Mouse (Mus musculus) CH12.LX (cell line): ENCODE data around the gene Spata33. TPM values are rescaled to one million over a fixed set of nuclear protein-coding genes. Genes with fewer than 3 reads are reported as not detected.

Experiments used
- DNase-seq: peaks from one replicate; pipeline ENCODE4 v3.0.0-alpha.2; 2013; ENCODE audit errors: extremely low read depth
- H3K27ac ChIP-seq: 2 replicates; pipeline ENCODE4 v1.5.1; 2012; ENCODE audit warnings: low read depth, mild to moderate bottlenecking, control low read depth, moderate library complexity; ENCODE audit not compliant: insufficient read depth
- H3K27me3 ChIP-seq: replicated peaks from 2 replicates; pipeline ENCODE3; 2012; ENCODE audit warnings: inconsistent platforms
- H3K36me3 ChIP-seq, 2 experiments: replicated peaks in 1 of 2; 2 replicates each; pipeline versions ENCODE3 to v1.6.1; 2012; ENCODE audit warnings: inconsistent platforms in 1 of 2, low read length in 1 of 2, mild to moderate bottlenecking in 1 of 2, mixed read lengths in 1 of 2, moderate library complexity in 1 of 2; ENCODE audit not compliant: control insufficient read depth in 1 of 2, insufficient read depth in 1 of 2
- H3K4me1 ChIP-seq, 2 experiments: 2 replicates each; pipeline ENCODE4 v1.6.1; 2012; ENCODE audit warnings: inconsistent platforms in 1 of 2, moderate library complexity in 1 of 2; ENCODE audit not compliant: insufficient read depth in 2 of 2, control insufficient read depth in 1 of 2
- H3K4me2 ChIP-seq: 2 replicates; pipeline ENCODE4 v1.6.1; 2012; ENCODE audit warnings: low read depth, mild to moderate bottlenecking, control low read depth; ENCODE audit not compliant: poor library complexity, insufficient read depth, severe bottlenecking
- H3K4me3 ChIP-seq, 3 experiments: fragments of 150-350 bp in 1 of 3; sonication (generic) in 1 of 3; replicated peaks in 1 of 3; 2 replicates each; pipeline versions ENCODE3 to v1.5.1; 2011 to 2012; ENCODE audit warnings: low read depth in 2 of 3, low read length in 2 of 3, mild to moderate bottlenecking in 2 of 3, moderate library complexity in 2 of 3, control low read depth in 1 of 3, improper control_type of control experiment in 1 of 3, inconsistent platforms in 1 of 3, mixed read lengths in 1 of 3; ENCODE audit not compliant: poor library complexity in 1 of 3
- H3K79me2 ChIP-seq: replicated peaks from 2 replicates; pipeline ENCODE4 v1.6.1; 2012; ENCODE audit warnings: mild to moderate bottlenecking, moderate library complexity; ENCODE audit not compliant: control insufficient read depth, poor library complexity, insufficient read depth, severe bottlenecking; ENCODE audit errors: extremely low read depth
- H3K9ac ChIP-seq: 2 replicates; pipeline ENCODE4 v1.6.1; 2012; ENCODE audit warnings: low read depth, mild to moderate bottlenecking, control low read depth, moderate library complexity; ENCODE audit not compliant: insufficient read depth
- H3K9me3 ChIP-seq: replicated peaks from 2 replicates; pipeline ENCODE3; 2012; ENCODE audit warnings: low read length, inconsistent platforms, mixed read lengths
- BHLHE40 ChIP-seq: IDR thresholded peaks from 2 replicates; pipeline ENCODE4 v1.6.1; 2011; ENCODE audit warnings: mild to moderate bottlenecking, low read depth, low read length, improper control_type of control experiment
- CHD2 ChIP-seq: IDR thresholded peaks from 2 replicates; pipeline ENCODE4 v1.6.1; 2011; ENCODE audit warnings: low read length, improper control_type of control experiment
- E2F4 ChIP-seq: IDR thresholded peaks from 2 replicates; pipeline ENCODE4 v1.6.1; 2011; ENCODE audit warnings: low read depth, low read length, improper control_type of control experiment; ENCODE audit not compliant: insufficient replicate concordance
- ELF1 ChIP-seq: IDR thresholded peaks from 2 replicates; pipeline ENCODE4 v1.6.1; 2014; ENCODE audit warnings: low read depth, mild to moderate bottlenecking, inconsistent platforms, low read length, improper control_type of control experiment
- ETS1 ChIP-seq: conservative IDR thresholded peaks from 2 replicates; pipeline ENCODE4 v1.6.1; 2012; ENCODE audit warnings: low read depth, mild to moderate bottlenecking, inconsistent platforms, low read length, improper control_type of control experiment, moderate library complexity
- GABPA ChIP-seq: IDR thresholded peaks from 2 replicates; pipeline ENCODE4 v1.6.1; 2012; ENCODE audit warnings: low read depth, low read length, improper control_type of control experiment, inconsistent platforms; ENCODE audit not compliant: insufficient replicate concordance
- HCFC1 ChIP-seq: IDR thresholded peaks from 2 replicates; pipeline ENCODE4 v1.6.1; 2012; ENCODE audit warnings: low read depth, mild to moderate bottlenecking, inconsistent platforms, low read length, improper control_type of control experiment
- IRF4 ChIP-seq: IDR thresholded peaks from 2 replicates; pipeline ENCODE4 v1.6.1; 2014; ENCODE audit warnings: low read depth, mild to moderate bottlenecking, inconsistent platforms, low read length, improper control_type of control experiment
- KAT2A ChIP-seq: IDR thresholded peaks from 2 replicates; pipeline ENCODE4 v1.6.1; 2012; ENCODE audit warnings: low read length, improper control_type of control experiment, inconsistent platforms; ENCODE audit not compliant: insufficient replicate concordance
- MAZ ChIP-seq: IDR thresholded peaks from 2 replicates; pipeline ENCODE4 v1.6.1; 2012; ENCODE audit warnings: low read depth, mild to moderate bottlenecking, inconsistent platforms, low read length, improper control_type of control experiment, moderate library complexity
- MEF2A ChIP-seq: IDR thresholded peaks from 2 replicates; pipeline ENCODE4 v1.6.1; 2014; ENCODE audit warnings: low read depth, mild to moderate bottlenecking, inconsistent platforms, low read length, improper control_type of control experiment, borderline replicate concordance
- MXI1 ChIP-seq: IDR thresholded peaks from 2 replicates; pipeline ENCODE4 v1.6.1; 2011; ENCODE audit warnings: mild to moderate bottlenecking, low read depth, low read length, improper control_type of control experiment
- NELFE ChIP-seq: IDR thresholded peaks from 2 replicates; pipeline ENCODE4 v1.6.1; 2011; ENCODE audit warnings: low read depth, low read length, improper control_type of control experiment
- NRF1 ChIP-seq: IDR thresholded peaks from 2 replicates; pipeline ENCODE4 v1.6.1; 2014; ENCODE audit warnings: low read depth, mild to moderate bottlenecking, inconsistent platforms, low read length, improper control_type of control experiment, moderate library complexity
- POLR2A ChIP-seq: IDR thresholded peaks from 2 replicates; pipeline ENCODE4 v1.6.1; 2011; ENCODE audit warnings: low read depth, mild to moderate bottlenecking, improper control_type of control experiment, low read length
- RAD21 ChIP-seq: IDR thresholded peaks from 2 replicates; pipeline ENCODE4 v1.6.1; 2011; ENCODE audit warnings: low read depth, mild to moderate bottlenecking, low read length, improper control_type of control experiment, moderate library complexity
- RCOR1 ChIP-seq: conservative IDR thresholded peaks from 2 replicates; pipeline ENCODE4 v1.6.1; 2012; ENCODE audit warnings: low read depth, mild to moderate bottlenecking, inconsistent platforms, low read length, improper control_type of control experiment
- SIN3A ChIP-seq: IDR thresholded peaks from 2 replicates; pipeline ENCODE4 v1.6.1; 2012; ENCODE audit warnings: low read length, improper control_type of control experiment, inconsistent platforms
- SMC3 ChIP-seq: IDR thresholded peaks from 2 replicates; pipeline ENCODE4 v1.6.1; 2011; ENCODE audit warnings: low read depth, low read length, improper control_type of control experiment
- TCF12 ChIP-seq: IDR thresholded peaks from 2 replicates; pipeline ENCODE4 v1.6.1; 2014; ENCODE audit warnings: low read depth, mild to moderate bottlenecking, inconsistent platforms, low read length, improper control_type of control experiment
- UBTF ChIP-seq: IDR thresholded peaks from 2 replicates; pipeline ENCODE4 v1.6.1; 2012; ENCODE audit warnings: low read depth, mild to moderate bottlenecking, inconsistent platforms, low read length, improper control_type of control experiment, moderate library complexity
- USF2 ChIP-seq: conservative IDR thresholded peaks from 2 replicates; pipeline ENCODE4 v1.6.1; 2011; ENCODE audit warnings: low read depth, low read length, improper control_type of control experiment
- ZC3H11A ChIP-seq: IDR thresholded peaks from 2 replicates; pipeline ENCODE4 v1.6.1; 2012; ENCODE audit warnings: low read depth, mild to moderate bottlenecking, inconsistent platforms, low read length, improper control_type of control experiment
- ZMIZ1 ChIP-seq: IDR thresholded peaks from 2 replicates; pipeline ENCODE4 v1.6.1; 2012; ENCODE audit warnings: low read depth, mild to moderate bottlenecking, inconsistent platforms, low read length, improper control_type of control experiment
- dilution Hi-C: fragments of 300-500 bp; cut with MboI; formaldehyde crosslinking; loops from 2 replicates; pipeline ENCODE4 v1.14.3; 2020; ENCODE audit warnings: low sequenced_read_pairs; ENCODE audit not compliant: extremely low pct_unique_long_range_greater_than_20kb, extremely low pct_ligation_motif_present
- in situ Hi-C: fragments of 300-500 bp; cut with MboI; formaldehyde crosslinking; loops from 3 replicates; pipeline ENCODE4 v1.14.3; 2019; ENCODE audit warnings: low sequenced_read_pairs, low pct_ligation_motif_present, low pct_unique_long_range_greater_than_20kb, mixed read lengths
- polyA plus RNA-seq: library from polyadenylated mRNA; unstranded; fragments of >175 nt; gene quantifications from 2 replicates; pipeline ENCODE4 v1.2.1, GENCODE M21; 2012; ENCODE audit warnings: low read depth; ENCODE audit not compliant: insufficient read length
- total RNA-seq, 2 experiments: library from RNA; depleted of rRNA; stranded (reverse); fragments of 300-350 nt in 1 of 2; fragments of >200 nt in 1 of 2; gene quantifications; 2 replicates each; pipeline ENCODE4 v1.2.3; 2012 to 2014

Spata33 gene
- total and polyA plus RNA-seq, 3 experiments: 0.36 to 0.41 (median 0.38) TPM

GRCm38 (mm10) chr8:123254099-123254885 is 41.7 kb downstream of the Spata33 start, which contains the start of the genes Zfp276 and Vps9d1:
Gene Zfp276 (plus strand): TSS chr8:123254195.
Gene Vps9d1 (minus strand): TSS chr8:123254348.
- H3K4me1 ChIP-seq: peaks cover 13 to 41% of the 10 kb centered on the region in 2 experiments
- H3K27me3 ChIP-seq: no peaks in the 10 kb centered on the region
- in situ Hi-C loops (no loop called here), dilution Hi-C loops (no loop called here)
- H3K9ac ChIP-seq: peak within 1 kb of the TSS; percentile 88
- H3K79me2 ChIP-seq: no peaks in the 10 kb centered on the region
- H3K4me2 ChIP-seq: peak within 1 kb of the TSS; percentile 92
- H3K27ac ChIP-seq: peak within 1 kb of the TSS; percentile 1; the same call in 1 of the 2 replicates
- peak; percentile 73 for DNase-seq
- H3K36me3 ChIP-seq: peaks cover 35 to 57% of the 10 kb centered on the region in 2 experiments
- H3K9me3 ChIP-seq: no peaks in the 10 kb centered on the region
- TF ChIP-seq RCOR1 (no peak), ZC3H11A (no peak), MAZ (no peak), BHLHE40 (no peak), NRF1 (peak; percentile 49; the same call in 1 of the 2 replicates), MEF2A (peak; percentile 39; the same call in 1 of the 2 replicates), IRF4 (peak; percentile 51; the same call in 1 of the 2 replicates), TCF12 (peak; percentile 55; the same call in 1 of the 2 replicates), ZMIZ1 (peak; percentile 30; the same call in 1 of the 2 replicates), RAD21 (no peak), ELF1 (peak; percentile 49; the same call in 1 of the 2 replicates), GABPA (no peak; the same call in 1 of the 2 replicates), USF2 (no peak), POLR2A (peak; percentile 72), HCFC1 (peak; percentile 85), CHD2 (no peak; the same call in none of the 2 replicates), E2F4 (no peak), KAT2A (peak; percentile 73; the same call in 1 of the 2 replicates), MXI1 (peak; percentile 79; the same call in 1 of the 2 replicates), SIN3A (peak; percentile 39), UBTF (peak; percentile 54; the same call in 1 of the 2 replicates), ETS1 (no peak), NELFE (no peak; the same call in 1 of the 2 replicates), SMC3 (no peak)
- H3K4me3 ChIP-seq: peak within 1 kb of the TSS; percentile 75 to 89 (median 87)
